Mouse (Mus musculus) midbrain, embryonic 15.5 days (tissue): ENCODE measurements around the gene Mrps14. TPM values are rescaled to one million over a fixed set of nuclear protein-coding genes. Genes with fewer than 3 reads are reported as not detected.
A peak's percentile ranks its signal among the peaks of the same experiment; 100 is the strongest.

Experiments
- ATAC-seq: fragments of 200-750 bp; cut with Nextera tagmentation; replicated peaks from 2 replicates; pipeline ENCODE4 v1.8.0; 2017; ENCODE audit warnings: moderate TSS enrichment
- H3K27ac ChIP-seq: fragments of 300-500 bp; sonication (generic); 2 replicates; pipeline ENCODE4 v1.5.1; 2015; ENCODE audit warnings: mild to moderate bottlenecking, inconsistent platforms
- H3K27me3 ChIP-seq: fragments of 300-500 bp; sonication (generic); replicated peaks from 2 replicates; pipeline ENCODE4 v1.6.1; 2015; ENCODE audit warnings: inconsistent platforms
- H3K36me3 ChIP-seq: fragments of 300-500 bp; sonication (generic); replicated peaks from 2 replicates; pipeline ENCODE4 v1.6.1; 2015; ENCODE audit warnings: inconsistent platforms
- H3K4me1 ChIP-seq: fragments of 300-500 bp; sonication (generic); 2 replicates; pipeline ENCODE4 v1.6.1; 2015; ENCODE audit warnings: inconsistent platforms
- H3K4me2 ChIP-seq: fragments of 300-500 bp; sonication (generic); 2 replicates; pipeline ENCODE4 v1.6.1; 2015; ENCODE audit warnings: inconsistent platforms, mild to moderate bottlenecking, moderate library complexity
- H3K4me3 ChIP-seq: fragments of 300-500 bp; sonication (generic); 2 replicates; pipeline ENCODE4 v1.5.1; 2015; ENCODE audit warnings: mild to moderate bottlenecking, inconsistent platforms
- H3K9ac ChIP-seq: fragments of 300-500 bp; sonication (generic); 2 replicates; pipeline ENCODE4 v1.6.1; 2015; ENCODE audit warnings: mild to moderate bottlenecking, inconsistent platforms
- H3K9me3 ChIP-seq: fragments of 300-500 bp; sonication (generic); 2 replicates; pipeline ENCODE4 v1.6.1; 2016; ENCODE audit warnings: inconsistent platforms
- WGBS: fragments of 180-500 bp; shearing (Covaris S2); methylation state at CpG from one replicate; pipeline ENCODE4 v1.1.7; 2015; ENCODE audit warnings: mixed read lengths; 5-methylcytosine and 5-hydroxymethylcytosine counted together
- polyA plus RNA-seq: library from polyadenylated mRNA; unstranded; fragments of >200 nt; fragmentation: Nextera tagmentation; extraction: Ambion mirVana; gene quantifications from 2 replicates; pipeline ENCODE4 v1.2.1, GENCODE M21; 2015

Mrps14 gene
- polyA plus RNA-seq, 1 experiment from 2014 or later: 113 TPM

GRCm38 (mm10) chr1:160205486-160205885 is 10.5 kb downstream of the Mrps14 start:
- Histone ChIP-seq H3K27ac (no peak overlapping the region), H3K9ac (no peak overlapping the region)
- ATAC-seq: no peak

GRCm38 (mm10) chr1:160209844-160210243 is 14.8 kb downstream of the Mrps14 start:
- H3K9ac ChIP-seq: no peak overlapping the region
- 13% methylated on average over 2 of the region's 2 CpGs for WGBS
- no peak overlapping the region for H3K27ac ChIP-seq
- no peak for ATAC-seq
- H3K4me2 ChIP-seq: peak overlapping the region; percentile 25
- peaks cover 27% of the 10 kb centered on the region for H3K4me1 ChIP-seq
- peaks cover 19% of the 10 kb centered on the region for H3K36me3 ChIP-seq
- H3K27me3 ChIP-seq: no peaks in the 10 kb centered on the region
- H3K4me3 ChIP-seq: no peak overlapping the region
- H3K9me3 ChIP-seq: no peaks in the 10 kb centered on the region

More at GRCm38 (mm10) chr1:160205486-160205885, 10.5 kb downstream of the Mrps14 start:
- Histone ChIP-seq H3K4me3 (no peak overlapping the region), H3K9me3 (no peaks in the 10 kb centered on the region), H3K27me3 (no peaks in the 10 kb centered on the region), H3K4me2 (no peak overlapping the region), H3K36me3 (peaks cover 38% of the 10 kb centered on the region), H3K4me1 (peaks cover 8% of the 10 kb centered on the region)

- 60% methylated on average over 3 of the region's 3 CpGs for whole genome bisulfite sequencing
- no peak for ATAC-seq
- no peaks in the 10 kb centered on the region for H3K27me3 ChIP-seq
- peak overlapping the region; percentile 70 for H3K4me3 ChIP-seq
- H3K36me3 ChIP-seq: peaks cover 13% of the 10 kb centered on the region
- peaks cover 27% of the 10 kb centered on the region for H3K4me1 ChIP-seq
- no peak overlapping the region for H3K9ac ChIP-seq
- peak overlapping the region; percentile 75 for H3K4me2 ChIP-seq
- H3K9me3 ChIP-seq: no peaks in the 10 kb centered on the region
- no peak overlapping the region for H3K27ac ChIP-seq
Observed at GRCm38 (mm10) chr1:160210566-160210965, 15.6 kb downstream of the Mrps14 start.

GRCm38 (mm10) chr1:160211597-160212122 is 16.6 kb downstream of the Mrps14 start:
- Histone ChIP-seq H3K9me3 (no peaks in the 10 kb centered on the region), H3K27me3 (no peaks in the 10 kb centered on the region), H3K4me1 (peaks cover 27% of the 10 kb centered on the region), H3K4me3 (peak overlapping the region; percentile 70), H3K9ac (peak overlapping the region; percentile 78), H3K27ac (peak overlapping the region; percentile 99), H3K36me3 (peaks cover 10% of the 10 kb centered on the region), H3K4me2 (peak overlapping the region; percentile 75)
- WGBS: 3% methylated on average over 8 of the region's 8 CpGs
- ATAC-seq: no peak

GRCm38 (mm10) chr1:160212123-160212691 is 17.2 kb downstream of the Mrps14 start:
- Histone ChIP-seq H3K36me3 (peaks cover 6% of the 10 kb centered on the region), H3K9ac (peak overlapping the region; percentile 78), H3K27me3 (no peaks in the 10 kb centered on the region), H3K27ac (peak overlapping the region; percentile 99), H3K4me3 (peak overlapping the region; percentile 70), H3K4me2 (peak overlapping the region; percentile 75), H3K9me3 (no peaks in the 10 kb centered on the region), H3K4me1 (peaks cover 27% of the 10 kb centered on the region)
- ATAC-seq: peak; percentile 76
- under 1% methylated on average over 45 of the region's 45 CpGs for WGBS

- WGBS: under 1% methylated on average over 69 of the region's 76 CpGs
- Histone ChIP-seq H3K4me2 (peak within 1 kb of the TSS; percentile 75), H3K4me3 (peak within 1 kb of the TSS; percentile 70), H3K4me1 (peaks cover 27% of the 10 kb centered on the region), H3K9ac (peak within 1 kb of the TSS; percentile 83), H3K27me3 (no peaks in the 10 kb centered on the region), H3K36me3 (no peaks in the 10 kb centered on the region), H3K27ac (peak within 1 kb of the TSS; percentile 99), H3K9me3 (no peaks in the 10 kb centered on the region)
- ATAC-seq: peak; percentile 98
Observed at GRCm38 (mm10) chr1:160212703-160213669, 18.0 kb downstream of the Mrps14 start, which contains the start of gene Cacybp. Gene Cacybp (minus strand): TSS chr1:160212875.

GRCm38 (mm10) chr1:160214171-160214570 is 19.2 kb downstream of the Mrps14 start:
- H3K27me3 ChIP-seq: no peaks in the 10 kb centered on the region
- H3K4me3 ChIP-seq: no peak overlapping the region
- 77% methylated on average over 7 of the region's 7 CpGs for WGBS

GRCm38 (mm10) chr1:160217898-160218297 is 22.9 kb downstream of the Mrps14 start:
- WGBS: 88% methylated on average over 3 of the region's 3 CpGs
- no peaks in the 10 kb centered on the region for H3K36me3 ChIP-seq
- H3K27me3 ChIP-seq: no peaks in the 10 kb centered on the region
- no peak overlapping the region for H3K9ac ChIP-seq
- H3K27ac ChIP-seq: no peak overlapping the region
- H3K4me1 ChIP-seq: peaks cover 7% of the 10 kb centered on the region
- H3K4me3 ChIP-seq: no peak overlapping the region
- H3K9me3 ChIP-seq: no peaks in the 10 kb centered on the region
- ATAC-seq: no peak
- H3K4me2 ChIP-seq: no peak overlapping the region

More at GRCm38 (mm10) chr1:160214171-160214570, 19.2 kb downstream of the Mrps14 start:
- ATAC-seq: no peak
- Histone ChIP-seq H3K4me1 (peaks cover 27% of the 10 kb centered on the region), H3K36me3 (no peaks in the 10 kb centered on the region), H3K4me2 (peak overlapping the region; percentile 73), H3K27ac (peak overlapping the region; percentile 99; the same call in 1 of the 2 replicates), H3K9ac (no peak overlapping the region), H3K9me3 (no peaks in the 10 kb centered on the region)

- Histone ChIP-seq H3K9ac (no peak overlapping the region), H3K4me2 (no peak overlapping the region), H3K36me3 (peaks cover 9% of the 10 kb centered on the region; the same call in 1 of the 2 replicates), H3K9me3 (no peaks in the 10 kb centered on the region), H3K27me3 (no peaks in the 10 kb centered on the region), H3K27ac (no peak overlapping the region), H3K4me1 (no peaks in the 10 kb centered on the region), H3K4me3 (no peak overlapping the region)
- 88% methylated on average over 2 of the region's 2 CpGs for WGBS
- ATAC-seq: no peak
Observed at GRCm38 (mm10) chr1:160224093-160224492, 29.1 kb downstream of the Mrps14 start.

GRCm38 (mm10) chr1:160227196-160227595 is 32.2 kb downstream of the Mrps14 start:
- Histone ChIP-seq H3K4me3 (no peak overlapping the region), H3K4me2 (no peak overlapping the region), H3K36me3 (peaks cover 9% of the 10 kb centered on the region; the same call in 1 of the 2 replicates), H3K27me3 (no peaks in the 10 kb centered on the region), H3K4me1 (no peaks in the 10 kb centered on the region; the same call in 1 of the 2 replicates), H3K9me3 (no peaks in the 10 kb centered on the region), H3K9ac (no peak overlapping the region), H3K27ac (no peak overlapping the region)
- no peak for ATAC-seq
- 88% methylated on average over 4 of the region's 4 CpGs for WGBS

GRCm38 (mm10) chr1:160227850-160228249 is 32.8 kb downstream of the Mrps14 start:
- H3K9me3 ChIP-seq: no peaks in the 10 kb centered on the region
- peaks cover 9% of the 10 kb centered on the region; the same call in 1 of the 2 replicates for H3K36me3 ChIP-seq
- H3K27me3 ChIP-seq: no peaks in the 10 kb centered on the region
- no peaks in the 10 kb centered on the region; the same call in 1 of the 2 replicates for H3K4me1 ChIP-seq
- H3K4me3 ChIP-seq: no peak overlapping the region
- no peak overlapping the region for H3K4me2 ChIP-seq
- ATAC-seq: no peak
- no peak overlapping the region for H3K27ac ChIP-seq
- H3K9ac ChIP-seq: no peak overlapping the region

GRCm38 (mm10) chr1:160231013-160231412 is 36.0 kb downstream of the Mrps14 start:
- no peak overlapping the region for H3K4me2 ChIP-seq
- no peak overlapping the region for H3K4me3 ChIP-seq
- H3K9ac ChIP-seq: no peak overlapping the region
- no peak for ATAC-seq
- no peaks in the 10 kb centered on the region for H3K9me3 ChIP-seq
- 60% methylated on average over 4 of the region's 4 CpGs for WGBS
- no peaks in the 10 kb centered on the region for H3K36me3 ChIP-seq
- H3K27ac ChIP-seq: no peak overlapping the region
- no peaks in the 10 kb centered on the region for H3K27me3 ChIP-seq
- no peaks in the 10 kb centered on the region; the same call in 1 of the 2 replicates for H3K4me1 ChIP-seq
